Mouse (Mus musculus) left cerebral cortex, adult 2 months (tissue): ENCODE data around the gene Phtf1. TPM values are rescaled to one million over a fixed set of nuclear protein-coding genes. Genes with fewer than 3 reads are reported as not detected.

Source experiments
- DNase-seq, 2 experiments: peaks; one replicate each; pipeline ENCODE4 v3.0.0; 2021 to 2022; ENCODE audit warnings: low spot score in 2 of 2, mixed read lengths in 1 of 2; ENCODE audit errors: extremely low spot score in 1 of 2
- H3K27ac ChIP-seq: fragments of 200-600 bp; 2 replicates; pipeline ENCODE4 v1.8.1; 2022
- H3K4me3 ChIP-seq: fragments of 200-600 bp; 2 replicates; pipeline ENCODE4 v1.8.1; 2022
- CTCF ChIP-seq: fragments of 200-600 bp; IDR thresholded peaks from 2 replicates; pipeline ENCODE4 v1.8.1; 2022; ENCODE audit warnings: antibody characterized with exemption, mild to moderate bottlenecking, moderate library complexity
- intact Hi-C: fragments of 180-260 bp; cut with DNase I; formaldehyde crosslinking; loops from one replicate; pipeline ENCODE4 v1.15.1; 2025
- total RNA-seq, 2 experiments: library from RNA; stranded (reverse); gene quantifications; 2 replicates each; pipeline ENCODE4 v1.2.3; 2021

Gene Phtf1
- total RNA-seq, 2 experiments from 2014 or later: 43.4 to 48.1 TPM

- no peak for DNase-seq
- Histone ChIP-seq H3K27ac (no peak overlapping the region), H3K4me3 (no peak overlapping the region)
- no peak for TF ChIP-seq CTCF
- intact Hi-C loops: no loop called here
Observed at GRCm38 (mm10) chr3:103987831-103988432, 20.0 kb downstream of the Phtf1 start.

GRCm38 (mm10) chr3:103989352-103989751 lies 21.4 kb downstream of the Phtf1 start:
- no peak overlapping the region for H3K4me3 ChIP-seq
- no peak for TF ChIP-seq CTCF
- H3K27ac ChIP-seq: no peak overlapping the region
- intact Hi-C loops: no loop called here
- DNase-seq: no peak

DNA sequence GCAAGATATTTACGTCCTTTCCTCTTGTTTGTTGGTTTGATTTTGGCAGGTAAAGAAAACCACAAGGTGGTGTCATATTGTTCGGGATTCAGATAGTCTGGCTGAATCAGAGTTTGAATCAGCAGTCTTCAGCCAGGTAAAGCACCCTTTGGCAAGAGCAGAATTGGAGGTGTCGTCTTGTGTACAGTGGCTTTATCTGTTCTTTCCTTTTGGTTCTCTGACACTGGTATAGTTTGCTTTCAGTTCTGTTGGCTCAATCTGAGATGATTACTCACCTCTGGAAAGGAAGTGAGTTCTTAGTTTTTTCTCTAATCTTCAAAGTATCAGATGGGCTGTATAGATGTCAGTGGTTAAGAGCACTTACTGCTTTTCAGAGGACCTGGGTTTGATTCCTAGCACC lies 23.4 kb downstream of the Phtf1 start:
- H3K27ac ChIP-seq: no peak overlapping the region
- intact Hi-C loops: no loop called here
- DNase-seq: no peak
- no peak overlapping the region for H3K4me3 ChIP-seq
- TF ChIP-seq CTCF: no peak

DNA sequence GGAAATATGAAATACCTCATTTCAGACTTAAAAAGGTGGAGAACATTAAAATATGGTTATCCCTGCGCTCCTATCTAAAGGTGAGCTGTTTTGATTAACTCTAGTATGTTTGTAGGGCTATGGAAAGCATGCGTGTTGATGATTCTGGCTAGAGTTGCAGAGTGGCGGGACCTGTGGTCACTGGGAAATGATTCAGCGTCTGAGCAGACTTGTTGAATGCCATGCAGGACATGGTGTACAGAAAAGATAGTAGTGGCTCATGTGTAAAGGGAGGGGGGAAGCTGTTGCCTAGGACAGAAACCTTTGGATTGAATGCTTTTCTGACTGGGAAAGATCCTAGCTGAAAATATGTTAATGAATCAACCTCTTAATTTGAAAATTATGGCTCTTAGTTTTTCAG lies 30.8 kb downstream of the Phtf1 start:
- no peak for TF ChIP-seq CTCF
- H3K27ac ChIP-seq: no peak overlapping the region
- no peak for DNase-seq
- intact Hi-C loops: no loop called here
- H3K4me3 ChIP-seq: no peak overlapping the region

DNA sequence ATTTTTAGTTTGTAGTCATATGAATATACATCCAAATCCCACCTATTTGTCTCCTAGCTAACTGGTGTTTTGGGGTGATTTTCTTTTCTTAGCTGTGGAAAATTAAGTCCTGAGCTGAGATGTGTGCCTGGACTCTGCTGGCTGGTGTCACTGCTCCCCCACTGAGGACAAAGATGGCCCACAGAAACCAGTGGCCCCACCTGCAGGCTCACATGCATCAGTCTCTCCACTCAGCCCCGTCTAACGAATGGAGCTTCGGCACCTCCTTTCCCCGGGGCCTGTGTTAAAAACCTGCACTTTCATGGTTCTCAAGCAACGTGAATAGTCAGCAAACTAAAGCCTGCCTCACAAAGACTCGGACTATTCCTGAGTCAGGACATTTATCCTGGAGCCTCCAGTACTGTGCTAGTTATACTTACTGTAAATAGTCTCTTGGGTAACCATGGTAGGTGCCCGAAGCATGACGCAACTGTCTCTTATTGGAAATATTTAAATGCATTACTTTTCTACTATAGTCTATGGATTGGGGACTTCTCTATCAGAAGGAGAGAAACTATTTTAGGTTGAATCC lies 39.1 kb downstream of the Phtf1 start:
- no peak for TF ChIP-seq CTCF
- DNase-seq: no peak
- Histone ChIP-seq H3K27ac (no peak overlapping the region), H3K4me3 (no peak overlapping the region)
- intact Hi-C loops: no loop called here

DNA sequence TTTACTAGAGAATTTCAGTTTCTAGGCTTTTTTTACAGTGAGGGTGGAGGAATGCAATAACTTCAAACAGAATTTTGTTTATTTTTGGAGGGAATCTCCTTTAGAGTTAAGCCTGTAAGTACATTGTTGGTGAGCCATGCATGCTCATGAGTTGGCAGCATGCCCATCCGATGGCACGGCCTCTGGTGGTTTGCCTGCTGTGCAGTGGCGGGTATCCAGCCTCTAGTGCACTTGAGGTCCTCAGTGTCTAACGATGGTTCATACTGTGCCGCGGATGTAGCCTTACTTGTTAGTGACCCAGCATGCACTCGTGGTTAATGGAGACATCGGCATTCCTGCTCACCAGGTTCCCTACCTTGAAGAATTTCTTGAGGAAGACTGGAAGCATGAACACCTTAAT lies 39.6 kb downstream of the Phtf1 start:
- no peak for DNase-seq
- intact Hi-C loops: no loop called here
- Histone ChIP-seq H3K4me3 (no peak overlapping the region), H3K27ac (no peak overlapping the region)
- no peak; the same call in none of the 2 replicates for TF ChIP-seq CTCF

- DNase-seq: no peak
- peak; percentile 21 for TF ChIP-seq CTCF
- no peak overlapping the region for H3K27ac ChIP-seq
- no peak overlapping the region for H3K4me3 ChIP-seq
- intact Hi-C loops: no loop called here
Observed at GRCm38 (mm10) chr3:104009924-104010662, 42.2 kb downstream of the Phtf1 start.

- no peak for DNase-seq
- no peak overlapping the region for H3K4me3 ChIP-seq
- TF ChIP-seq CTCF: no peak
- H3K27ac ChIP-seq: no peak overlapping the region
- intact Hi-C loops: no loop called here
Observed at GRCm38 (mm10) chr3:104011972-104012371, 44.1 kb downstream of the Phtf1 start.

DNA sequence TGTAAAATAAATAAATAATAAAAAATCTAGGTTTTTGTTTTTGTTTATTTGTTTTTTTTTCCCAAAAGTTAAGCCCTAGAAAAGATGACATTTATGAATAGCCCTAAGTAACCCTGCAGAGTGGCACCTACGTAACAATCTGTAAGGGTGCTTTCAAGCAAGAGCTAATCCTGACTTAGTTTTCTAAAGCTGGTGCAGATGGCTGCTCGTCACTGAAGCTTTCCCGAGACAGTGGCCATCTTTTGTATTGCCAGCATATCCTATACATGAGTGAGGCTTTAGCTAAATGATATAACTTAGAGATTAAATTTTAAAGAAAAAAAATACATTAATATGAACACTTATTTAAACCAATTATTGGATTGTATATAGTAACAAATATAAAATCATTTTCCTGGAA lies 50.0 kb downstream of the Phtf1 start:
- no peak overlapping the region for H3K27ac ChIP-seq
- no peak for TF ChIP-seq CTCF
- intact Hi-C loops: loop anchor here (5.0 kb wide), 3 partner anchors 199 to 664 kb away; no protein-coding TSS in a partner anchor
- H3K4me3 ChIP-seq: no peak overlapping the region
- DNase-seq: no peak

DNA sequence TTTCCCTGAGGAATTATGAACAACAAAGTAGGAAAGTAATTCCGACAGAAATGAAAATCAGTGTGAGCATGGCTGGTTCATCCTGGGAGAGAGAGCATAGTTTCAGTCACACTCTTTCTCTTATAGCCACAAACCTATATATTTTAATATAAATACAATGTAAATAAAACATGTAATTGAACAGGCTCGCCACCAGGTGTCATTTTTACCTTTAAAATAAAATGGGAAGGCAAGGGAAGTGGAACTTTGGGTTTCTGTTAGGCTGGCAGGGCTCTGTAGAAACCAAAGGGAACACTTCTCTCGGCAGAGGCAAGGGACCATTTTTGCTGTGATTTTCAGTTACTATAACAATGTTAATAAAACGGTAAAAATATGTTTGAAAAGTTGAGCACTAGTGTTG lies 51.5 kb downstream of the Phtf1 start:
- no peak overlapping the region for H3K4me3 ChIP-seq
- peak; percentile 51 for TF ChIP-seq CTCF
- intact Hi-C loops: loop anchor here (5.0 kb wide), 3 partner anchors 198 to 663 kb away; no protein-coding TSS in a partner anchor
- no peak overlapping the region for H3K27ac ChIP-seq
- no peak for DNase-seq

GRCm38 (mm10) chr3:104020101-104020500 lies 52.2 kb downstream of the Phtf1 start:
- Histone ChIP-seq H3K27ac (no peak overlapping the region), H3K4me3 (no peak overlapping the region)
- intact Hi-C loops: no loop called here
- no peak for TF ChIP-seq CTCF
- no peak for DNase-seq

DNA sequence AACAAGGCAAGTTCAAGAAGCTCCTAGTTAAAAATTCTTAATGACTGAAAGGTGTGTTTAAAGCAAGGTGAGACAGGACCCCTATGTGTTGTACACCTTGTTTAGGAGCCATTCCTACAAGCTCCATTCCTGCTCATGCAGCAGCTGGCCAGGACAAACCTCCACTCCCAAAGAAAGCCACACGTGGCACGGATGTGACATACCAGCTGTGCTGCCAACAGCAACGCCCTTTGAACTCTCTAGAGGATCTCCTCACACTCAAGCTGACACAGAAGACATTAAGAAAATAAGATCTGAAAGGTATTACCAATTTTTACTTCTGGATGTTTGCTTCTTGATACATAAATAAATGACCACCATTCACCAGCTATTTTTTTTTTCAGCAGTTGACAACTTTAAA lies 59.0 kb downstream of the Phtf1 start:
- DNase-seq: no peak
- no peak for TF ChIP-seq CTCF
- intact Hi-C loops: no loop called here
- H3K4me3 ChIP-seq: no peak overlapping the region
- H3K27ac ChIP-seq: no peak overlapping the region
